Comparison of ENCODE assay signal across 8 mouse cellular contexts in the genomic region with DNA sequence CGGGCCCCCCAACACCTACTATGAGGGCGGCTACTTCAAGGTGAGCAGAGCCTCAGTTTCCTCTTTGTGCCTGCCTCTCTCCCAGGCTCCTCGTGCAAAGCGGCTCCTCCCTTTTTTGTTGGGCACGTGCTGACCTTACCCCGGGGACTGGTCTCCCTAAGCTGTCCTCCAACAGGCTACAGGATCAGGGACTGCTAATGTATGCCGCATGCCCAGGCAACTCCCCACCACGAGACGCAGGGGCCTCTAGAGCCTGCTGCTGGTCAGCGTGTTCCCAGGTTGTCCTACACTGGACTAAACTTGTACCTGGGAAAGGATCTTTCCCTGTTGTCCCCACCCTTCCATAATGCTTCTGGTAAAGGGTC. TPM values are rescaled to one million over a fixed set of nuclear protein-coding genes. Genes with fewer than 3 reads are reported as not detected.
DNase-seq lines count a peak whose midpoint lies in the region; ATAC-seq lines count a peak whose summit lies in the region.

No protein-coding gene starts in this region.

- H3K4me3 ChIP-seq in hindbrain, embryonic 13.5 days, result peak overlapping the region; percentile 88
- H3K4me3 ChIP-seq in liver, embryonic 16.5 days (ENCODE audit: low read depth, low read length), result peak overlapping the region; percentile 72
- peak overlapping the region; percentile 68 for H3K4me3 ChIP-seq in stomach, embryonic 14.5 days (ENCODE audit: low read depth, low read length)

- peaks cover 35% of the 10 kb centered on the region for H3K36me3 ChIP-seq in hindbrain, embryonic 13.5 days
- H3K36me3 ChIP-seq in liver, embryonic 16.5 days (ENCODE audit: control insufficient read depth, insufficient read depth), result peaks cover 30% of the 10 kb centered on the region
- peaks cover 35% of the 10 kb centered on the region for H3K36me3 ChIP-seq in stomach, embryonic 14.5 days (ENCODE audit: control insufficient read depth, insufficient read depth, low read length)

- H3K27ac ChIP-seq in hindbrain, embryonic 13.5 days, result peak overlapping the region; percentile 73
- H3K27ac ChIP-seq in liver, embryonic 16.5 days (ENCODE audit: low read length), result peak overlapping the region; percentile 80
- peak overlapping the region; percentile 75; the same call in 1 of the 2 replicates for H3K27ac ChIP-seq in stomach, embryonic 14.5 days (ENCODE audit: low read length)

- DNase-seq in cerebellum, adult 9-10 months, result peak; percentile 78
- DNase-seq in cerebellum, adult 8-10 months, result no peak
- peak; percentile 33 for DNase-seq in urinary bladder, postnatal 14 days (ENCODE audit: low spot score)
- DNase-seq in urinary bladder, postnatal 25 days (ENCODE audit: low spot score), result no peak
- DNase-seq in left cerebral cortex, adult 9 months (ENCODE audit: low spot score in 2 of 2), result no peak

- H3K4me2 ChIP-seq in hindbrain, embryonic 13.5 days, result peak overlapping the region; percentile 97
- H3K4me2 ChIP-seq in liver, embryonic 16.5 days (ENCODE audit: low read depth, low read length), result peak overlapping the region; percentile 95
- H3K4me2 ChIP-seq in stomach, embryonic 14.5 days (replicated peaks; ENCODE audit: low read depth, low read length), result peak overlapping the region; percentile 90

- H3K9ac ChIP-seq in hindbrain, embryonic 13.5 days, result peak overlapping the region; percentile 90
- peak overlapping the region; percentile 86 for H3K9ac ChIP-seq in liver, embryonic 16.5 days (ENCODE audit: low read depth, low read length)
- peak overlapping the region; percentile 85 for H3K9ac ChIP-seq in stomach, embryonic 14.5 days (replicated peaks; ENCODE audit: low read depth, low read length)

- peaks cover 26% of the 10 kb centered on the region for H3K4me1 ChIP-seq in hindbrain, embryonic 13.5 days (replicated peaks)
- peaks cover 33% of the 10 kb centered on the region for H3K4me1 ChIP-seq in liver, embryonic 16.5 days (ENCODE audit: control insufficient read depth, low read depth, low read length)
- peaks cover 18% of the 10 kb centered on the region; the same call in 1 of the 2 replicates for H3K4me1 ChIP-seq in stomach, embryonic 14.5 days (ENCODE audit: control insufficient read depth, insufficient read depth, low read length)

- 0% methylated on average over 10 of the region's 10 CpGs for WGBS in hindbrain, embryonic 13.5 days
- WGBS in liver, embryonic 16.5 days (ENCODE audit: insufficient replicate concordance), result 0% methylated on average over 10 of the region's 10 CpGs
- WGBS in stomach, embryonic 14.5 days, result 0% methylated on average over 10 of the region's 10 CpGs

- H3K27me3 ChIP-seq in hindbrain, embryonic 13.5 days, result no peaks in the 10 kb centered on the region
- no peaks in the 10 kb centered on the region; the same call in 1 of the 2 replicates for H3K27me3 ChIP-seq in liver, embryonic 16.5 days (ENCODE audit: control insufficient read depth, insufficient read depth, low read depth, low read length)
- H3K27me3 ChIP-seq in stomach, embryonic 14.5 days (ENCODE audit: control insufficient read depth, insufficient read depth, low read length), result no peaks in the 10 kb centered on the region

- H3K9me3 ChIP-seq in hindbrain, embryonic 13.5 days, result no peaks in the 10 kb centered on the region
- H3K9me3 ChIP-seq in liver, embryonic 16.5 days (replicated peaks; ENCODE audit: control insufficient read depth, low read length), result no peaks in the 10 kb centered on the region
- H3K9me3 ChIP-seq in stomach, embryonic 14.5 days (ENCODE audit: control insufficient read depth, low read depth, low read length), result no peaks in the 10 kb centered on the region

- ATAC-seq in hindbrain, embryonic 13.5 days (ENCODE audit: low FRiP score), result peak; percentile 5
- no peak for ATAC-seq in liver, embryonic 16.5 days (ENCODE audit: low read depth)
- ATAC-seq in stomach, embryonic 14.5 days (ENCODE audit: insufficient number of reproducible peaks, insufficient read depth, low FRiP score, low read depth), result no peak

RNA-seq across cellular contexts. Expression of gene Cdc34, which starts 0.5 kb away (rescaled TPM):
- polyA plus RNA-seq in hindbrain, embryonic 13.5 days (2015; fragmentation: Nextera tagmentation; extraction: Ambion mirVana), result 92.7 and 100 TPM in 2 replicates
- polyA plus RNA-seq in liver, embryonic 16.5 days (2015; fragmentation: Nextera tagmentation; extraction: Ambion mirVana), result 80.5 and 81.5 TPM in 2 replicates
- polyA plus RNA-seq in stomach, embryonic 14.5 days (2014; fragmentation: Nextera tagmentation; extraction: Ambion mirVana), result 88.7 and 93.6 TPM in 2 replicates

RNA-seq across cellular contexts. Expression of gene Gzmm, which starts 6.3 kb away (rescaled TPM):
- polyA plus RNA-seq in hindbrain, embryonic 13.5 days (2015; fragmentation: Nextera tagmentation; extraction: Ambion mirVana), result 1.1 and 1.4 TPM in 2 replicates
- polyA plus RNA-seq in liver, embryonic 16.5 days (2015; fragmentation: Nextera tagmentation; extraction: Ambion mirVana), result 0.15 and 0.22 TPM in 2 replicates
- 1.0 and 1.6 TPM in 2 replicates for polyA plus RNA-seq in stomach, embryonic 14.5 days (2014; fragmentation: Nextera tagmentation; extraction: Ambion mirVana)

RNA-seq across cellular contexts. Expression of gene Tpgs1, which starts 13.4 kb away (rescaled TPM):
- 86.5 and 93.4 TPM in 2 replicates for polyA plus RNA-seq in hindbrain, embryonic 13.5 days (2015; fragmentation: Nextera tagmentation; extraction: Ambion mirVana)
- 19.3 and 19.4 TPM in 2 replicates for polyA plus RNA-seq in liver, embryonic 16.5 days (2015; fragmentation: Nextera tagmentation; extraction: Ambion mirVana)
- 64.5 and 64.8 TPM in 2 replicates for polyA plus RNA-seq in stomach, embryonic 14.5 days (2014; fragmentation: Nextera tagmentation; extraction: Ambion mirVana)

RNA-seq across cellular contexts. Expression of gene Madcam1, which starts 18.2 kb away (rescaled TPM):
- polyA plus RNA-seq in hindbrain, embryonic 13.5 days (2015; fragmentation: Nextera tagmentation; extraction: Ambion mirVana), result 0.87 and 0.88 TPM in 2 replicates
- 0.16 and 0.24 TPM in 2 replicates for polyA plus RNA-seq in liver, embryonic 16.5 days (2015; fragmentation: Nextera tagmentation; extraction: Ambion mirVana)
- polyA plus RNA-seq in stomach, embryonic 14.5 days (2014; fragmentation: Nextera tagmentation; extraction: Ambion mirVana), result 29.7 and 30.0 TPM in 2 replicates

RNA-seq across cellular contexts. Expression of gene Bsg, which starts 21.8 kb away (rescaled TPM):
- 690 and 717 TPM in 2 replicates for polyA plus RNA-seq in hindbrain, embryonic 13.5 days (2015; fragmentation: Nextera tagmentation; extraction: Ambion mirVana)
- polyA plus RNA-seq in liver, embryonic 16.5 days (2015; fragmentation: Nextera tagmentation; extraction: Ambion mirVana), result 924 and 947 TPM in 2 replicates
- 871 and 937 TPM in 2 replicates for polyA plus RNA-seq in stomach, embryonic 14.5 days (2014; fragmentation: Nextera tagmentation; extraction: Ambion mirVana)

Comparison
In these comparisons a context has a peak if more than half of its experiments do, and no peak if none do; other contexts are left out.
1. DNase-seq: peak in cerebellum, adult 9-10 months (single experiment) and urinary bladder, postnatal 14 days (single experiment); none in cerebellum, adult 8-10 months (single experiment), urinary bladder, postnatal 25 days (single experiment) and left cerebral cortex, adult 9 months (0 of 2).
2. Peak in every context shown above with its lines, with median percentiles within 50 percentile points of each other: H3K27ac ChIP-seq, H3K4me2 ChIP-seq, H3K4me3 ChIP-seq and H3K9ac ChIP-seq.